Mouse (Mus musculus) granulocyte monocyte progenitor cell, adult 5-6 weeks (primary cell): ENCODE results near the gene Nhlrc1. TPM values are rescaled to one million over a fixed set of nuclear protein-coding genes. Genes with fewer than 3 reads are reported as not detected.

Experiments used
- total RNA-seq, 2 experiments: library from RNA; stranded (forward) in 1 of 2; stranded (reverse) in 1 of 2; fragments of 200-712, 200-1000 nt in 1 of 2; fragments of >200 nt in 1 of 2; fragmentation: Nextera tagmentation in 1 of 2; gene quantifications; 2 replicates each; pipeline ENCODE4 v1.2.3; 2014 to 2017

Nhlrc1 gene
- total RNA-seq, 2 experiments from 2014 or later: 1.6 to 2.1 TPM

Other genes with a start within 250 kb of the Nhlrc1 start
- 26.6 and 47.5 TPM in 2 replicates for gene Kif13a, start 85.0 kb downstream of the Nhlrc1 start, total RNA-seq (2014; fragmentation: Nextera tagmentation)
- 46.0 and 57.7 TPM in 2 replicates for gene Kif13a, start 85.0 kb downstream of the Nhlrc1 start, total RNA-seq (2017)
- 7.3 and 11.2 TPM in 2 replicates for gene Kdm1b, start 28.6 kb upstream of the Nhlrc1 start, total RNA-seq (2014; fragmentation: Nextera tagmentation)
- 8.2 and 11.4 TPM in 2 replicates for gene Kdm1b, start 28.6 kb upstream of the Nhlrc1 start, total RNA-seq (2017)
- 1.5 and 9.1 TPM in 2 replicates for gene Tpmt, start 29.9 kb upstream of the Nhlrc1 start, total RNA-seq (2014; fragmentation: Nextera tagmentation)
- 2.3 and 9.8 TPM in 2 replicates for gene Tpmt, start 29.9 kb upstream of the Nhlrc1 start, total RNA-seq (2017)
- gene Dek, start 91.4 kb upstream of the Nhlrc1 start, total RNA-seq (2014; fragmentation: Nextera tagmentation): 263 and 303 TPM in 2 replicates
- 597 and 629 TPM in 2 replicates for gene Dek, start 91.4 kb upstream of the Nhlrc1 start, total RNA-seq (2017)
- gene Rnf144b, start 107.8 kb upstream of the Nhlrc1 start, total RNA-seq (2014; fragmentation: Nextera tagmentation): 7.8 and 7.9 TPM in 2 replicates
- gene Rnf144b, start 107.8 kb upstream of the Nhlrc1 start, total RNA-seq (2017): 6.9 and 9.1 TPM in 2 replicates